Mouse (Mus musculus) ES-CJ7 (cell line): ENCODE data around the gene Vmn2r70.
A peak's percentile ranks its signal among the peaks of the same experiment; 100 is the strongest.

Experiments used
- DNase-seq: peaks from one replicate; pipeline ENCODE4 v3.0.0; 2011; ENCODE audit warnings: low read depth, low spot score

Gene Vmn2r70

DNA sequence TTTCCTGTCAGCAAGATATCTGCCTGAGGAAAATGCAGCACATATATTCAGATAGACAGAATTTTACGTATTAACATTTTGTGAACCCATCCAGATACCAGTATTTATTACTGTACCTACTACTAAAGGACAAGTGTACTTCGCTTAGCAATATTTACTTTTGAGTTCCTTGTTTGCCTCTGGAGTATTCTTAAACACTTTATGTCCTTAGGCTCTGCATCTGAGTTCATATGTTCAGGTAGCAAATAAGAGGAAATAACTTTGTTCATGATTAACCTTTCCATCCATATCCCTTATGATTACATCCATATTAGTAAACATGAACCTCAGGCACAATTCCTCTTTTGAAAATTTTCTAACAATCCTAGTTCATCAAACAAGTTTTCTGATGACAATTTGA, at the start of gene Vmn2r70:
Gene Vmn2r70 (minus strand): TSS at position 101 of the 400 bp plus-strand sequence.
- DNase-seq = no peak

GRCm38 (mm10) chr7:85562787-85563186, 6.2 kb downstream of the Vmn2r70 start, which contains the start of gene Vmn2r71:
Gene Vmn2r71 (plus strand): TSS chr7:85563087.
- no peak for DNase-seq

DNA sequence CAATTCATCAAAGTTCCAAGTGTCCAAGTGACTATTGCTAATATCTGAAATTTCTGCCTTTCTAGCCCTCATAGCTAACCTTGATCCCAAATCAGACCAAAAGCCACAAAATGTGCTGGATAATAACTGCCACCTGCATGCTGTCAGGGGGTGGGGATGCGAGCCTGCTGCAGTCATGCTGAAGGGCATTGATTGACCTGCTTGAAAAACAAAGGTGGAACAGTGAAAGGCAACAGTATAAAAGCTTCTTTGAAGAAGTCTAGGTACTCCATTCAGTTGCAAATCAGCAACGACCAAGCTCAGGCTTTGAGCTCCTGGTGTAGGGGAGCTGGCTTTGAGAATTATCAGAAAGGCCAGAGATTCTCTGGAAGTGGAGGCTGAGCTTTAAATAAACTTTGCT, 25.9 kb downstream of the Vmn2r70 start:
- peak; percentile 91 for DNase-seq

GRCm38 (mm10) chr7:85542108-85542507, 26.9 kb downstream of the Vmn2r70 start:
- peak; percentile 48 for DNase-seq
